Mouse (Mus musculus) liver, embryonic 16.5 days (tissue): ENCODE data around the gene Trex2. TPM values are rescaled to one million over a fixed set of nuclear protein-coding genes. Genes with fewer than 3 reads are reported as not detected.

Source experiments
- ATAC-seq: fragments of 200-750 bp; cut with Nextera tagmentation; 2 replicates; pipeline ENCODE4 v1.8.0; 2017; ENCODE audit warnings: low read depth, mild to moderate bottlenecking, moderate number of reproducible peaks, moderate library complexity
- H3K27ac ChIP-seq: fragments of 300-500 bp; sonication (generic); 2 replicates; pipeline ENCODE4 v1.5.1; 2014; ENCODE audit warnings: mild to moderate bottlenecking, low read length
- H3K27me3 ChIP-seq: fragments of 300-500 bp; sonication (generic); 2 replicates; pipeline ENCODE4 v1.6.1; 2014; ENCODE audit warnings: low read depth, low read length, mixed read lengths; ENCODE audit not compliant: control insufficient read depth, insufficient read depth
- H3K36me3 ChIP-seq: fragments of 300-500 bp; sonication (generic); 2 replicates; pipeline ENCODE4 v1.6.1; 2014; ENCODE audit warnings: mild to moderate bottlenecking; ENCODE audit not compliant: control insufficient read depth, insufficient read depth
- H3K4me1 ChIP-seq: fragments of 300-500 bp; sonication (generic); 2 replicates; pipeline ENCODE4 v1.6.1; 2014; ENCODE audit warnings: low read depth, low read length, mixed read lengths; ENCODE audit not compliant: control insufficient read depth
- H3K4me2 ChIP-seq: fragments of 300-500 bp; sonication (generic); 2 replicates; pipeline ENCODE4 v1.6.1; 2014; ENCODE audit warnings: low read depth, low read length, mixed read lengths
- H3K4me3 ChIP-seq: fragments of 300-500 bp; sonication (generic); 2 replicates; pipeline ENCODE4 v1.5.1; 2014; ENCODE audit warnings: low read depth, mild to moderate bottlenecking, low read length
- H3K9ac ChIP-seq: fragments of 300-500 bp; sonication (generic); 2 replicates; pipeline ENCODE4 v1.6.1; 2014; ENCODE audit warnings: low read depth, low read length
- H3K9me3 ChIP-seq: fragments of 300-500 bp; sonication (generic); replicated peaks from 2 replicates; pipeline ENCODE4 v1.6.1; 2016; ENCODE audit warnings: low read length; ENCODE audit not compliant: control insufficient read depth
- WGBS: fragments of 180-500 bp; shearing (Covaris S2); extraction: QIAGEN DNeasy Blood & Tissue Kit; methylation state at CpG from one replicate; pipeline ENCODE4 v1.1.7; 2014; ENCODE audit not compliant: insufficient replicate concordance; 5-methylcytosine and 5-hydroxymethylcytosine counted together
- polyA plus RNA-seq: library from polyadenylated mRNA; unstranded; fragments of >200 nt; fragmentation: Nextera tagmentation; extraction: Ambion mirVana; gene quantifications from 2 replicates; pipeline ENCODE4 v1.2.1, GENCODE M21; 2015

Trex2 gene
- polyA plus RNA-seq, 1 experiment from 2014 or later, result not detected

GRCm38 (mm10) chrX:73475658-73476256, 40.6 kb upstream of the Trex2 start:
- Histone ChIP-seq H3K9me3 (no peaks in the 10 kb centered on the region), H3K27ac (peak overlapping the region; percentile 59; the same call in 1 of the 2 replicates), H3K4me2 (no peak overlapping the region), H3K4me1 (peaks cover 2% of the 10 kb centered on the region; the same call in 1 of the 2 replicates), H3K36me3 (no peaks in the 10 kb centered on the region), H3K4me3 (no peak overlapping the region), H3K9ac (no peak overlapping the region), H3K27me3 (no peaks in the 10 kb centered on the region)
- peak; percentile 20; the same call in 1 of the 2 replicates for ATAC-seq
- WGBS, result 54% methylated on average over 1 of the region's 1 CpGs

- Histone ChIP-seq H3K4me2 (no peak overlapping the region), H3K27ac (no peak overlapping the region), H3K36me3 (no peaks in the 10 kb centered on the region), H3K9ac (no peak overlapping the region), H3K27me3 (no peaks in the 10 kb centered on the region), H3K4me3 (no peak overlapping the region), H3K4me1 (peaks cover 2% of the 10 kb centered on the region; the same call in 1 of the 2 replicates), H3K9me3 (no peaks in the 10 kb centered on the region)
- no peak for ATAC-seq
- 62% methylated on average over 12 of the region's 12 CpGs for WGBS
Observed at GRCm38 (mm10) chrX:73474340-73475165, 39.4 kb upstream of the Trex2 start.

- ATAC-seq, result no peak
- 38% methylated on average over 3 of the region's 3 CpGs for WGBS
- no peak overlapping the region for H3K4me3 ChIP-seq
Observed at GRCm38 (mm10) chrX:73471764-73472163, 36.6 kb upstream of the Trex2 start.

GRCm38 (mm10) chrX:73468752-73469151, 33.6 kb upstream of the Trex2 start:
- no peaks in the 10 kb centered on the region for H3K27me3 ChIP-seq
- no peak overlapping the region for H3K27ac ChIP-seq
- H3K9me3 ChIP-seq, result no peaks in the 10 kb centered on the region
- ATAC-seq, result no peak
- H3K4me2 ChIP-seq, result no peak overlapping the region
- H3K36me3 ChIP-seq, result no peaks in the 10 kb centered on the region
- H3K9ac ChIP-seq, result no peak overlapping the region
- WGBS, result 55% methylated on average over 1 of the region's 1 CpGs
- H3K4me3 ChIP-seq, result no peak overlapping the region
- no peaks in the 10 kb centered on the region for H3K4me1 ChIP-seq

More at GRCm38 (mm10) chrX:73471764-73472163, 36.6 kb upstream of the Trex2 start:
- H3K36me3 ChIP-seq, result no peaks in the 10 kb centered on the region
- no peaks in the 10 kb centered on the region for H3K27me3 ChIP-seq
- no peak overlapping the region for H3K4me2 ChIP-seq
- no peaks in the 10 kb centered on the region for H3K9me3 ChIP-seq
- no peak overlapping the region for H3K9ac ChIP-seq
- no peak overlapping the region for H3K27ac ChIP-seq
- H3K4me1 ChIP-seq, result peaks cover 2% of the 10 kb centered on the region; the same call in 1 of the 2 replicates

DNA sequence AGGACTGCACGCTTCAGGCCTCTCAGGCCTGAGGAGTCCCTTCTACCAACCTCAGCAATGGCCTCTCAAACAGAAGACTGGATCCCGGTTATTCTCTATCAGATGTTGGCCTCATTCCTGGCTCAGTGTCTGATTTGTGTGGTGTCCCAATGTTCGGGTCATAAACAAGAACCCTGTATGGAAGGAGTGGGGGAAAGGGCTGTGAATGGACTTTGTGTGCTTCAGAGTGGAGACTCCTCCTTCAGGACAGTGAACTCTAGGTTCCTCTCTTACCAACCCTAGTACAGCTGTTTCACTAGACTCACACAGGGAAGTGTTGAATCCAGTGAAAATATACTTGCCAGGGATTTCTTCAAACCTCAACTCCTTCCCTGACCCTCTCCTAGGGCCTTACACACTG, 33.2 kb upstream of the Trex2 start:
- Histone ChIP-seq H3K27me3 (no peaks in the 10 kb centered on the region), H3K9ac (no peak overlapping the region), H3K4me1 (no peaks in the 10 kb centered on the region), H3K4me2 (no peak overlapping the region), H3K27ac (no peak overlapping the region), H3K9me3 (no peaks in the 10 kb centered on the region), H3K36me3 (no peaks in the 10 kb centered on the region), H3K4me3 (no peak overlapping the region)
- no peak for ATAC-seq
- WGBS, result 54% methylated on average over 3 of the region's 3 CpGs

DNA sequence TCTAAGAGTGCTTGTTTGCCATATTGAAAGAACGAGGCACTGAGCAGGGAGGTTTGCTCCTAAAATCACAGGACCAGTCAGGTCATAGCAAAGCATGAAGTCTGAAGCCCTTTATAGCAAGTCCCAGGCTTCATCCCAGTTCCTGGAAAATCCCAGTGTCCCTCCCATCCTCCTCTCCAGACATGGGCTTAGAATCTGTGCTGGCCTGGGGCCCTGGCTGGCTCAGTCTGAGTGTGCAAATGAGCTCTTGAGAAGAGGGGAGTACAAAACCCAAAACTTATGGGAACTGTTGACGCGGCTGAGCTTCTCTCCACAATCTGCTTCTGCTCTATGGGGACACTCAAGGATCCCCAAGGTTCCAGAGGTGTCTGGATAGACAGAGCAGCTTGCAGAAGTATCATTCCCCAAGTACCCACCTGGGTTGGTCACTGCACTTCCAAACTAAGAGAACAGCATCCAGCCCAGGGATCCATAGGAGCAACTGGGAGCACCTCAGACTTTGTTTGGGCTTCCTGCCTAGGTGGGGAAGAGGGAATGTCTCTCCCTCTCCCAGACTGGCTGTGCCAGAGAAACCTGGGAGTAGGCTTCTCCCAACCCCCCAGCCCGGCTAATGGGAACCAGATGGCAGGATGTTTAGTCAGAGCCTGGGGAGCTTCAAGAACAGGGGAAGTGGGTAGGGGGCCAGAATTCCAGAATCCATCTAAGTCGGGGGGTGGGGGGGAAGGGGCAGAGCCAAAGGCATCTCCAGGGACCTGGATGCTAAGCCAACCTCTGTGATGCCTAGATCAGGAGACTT, 32.5 kb upstream of the Trex2 start:
- H3K27me3 ChIP-seq, result no peaks in the 10 kb centered on the region
- no peak overlapping the region for H3K4me3 ChIP-seq
- no peaks in the 10 kb centered on the region for H3K4me1 ChIP-seq
- no peak overlapping the region for H3K9ac ChIP-seq
- no peaks in the 10 kb centered on the region for H3K36me3 ChIP-seq
- H3K9me3 ChIP-seq, result no peaks in the 10 kb centered on the region
- WGBS, result 49% methylated on average over 5 of the region's 5 CpGs
- no peak overlapping the region for H3K27ac ChIP-seq
- ATAC-seq, result no peak
- H3K4me2 ChIP-seq, result no peak overlapping the region

DNA sequence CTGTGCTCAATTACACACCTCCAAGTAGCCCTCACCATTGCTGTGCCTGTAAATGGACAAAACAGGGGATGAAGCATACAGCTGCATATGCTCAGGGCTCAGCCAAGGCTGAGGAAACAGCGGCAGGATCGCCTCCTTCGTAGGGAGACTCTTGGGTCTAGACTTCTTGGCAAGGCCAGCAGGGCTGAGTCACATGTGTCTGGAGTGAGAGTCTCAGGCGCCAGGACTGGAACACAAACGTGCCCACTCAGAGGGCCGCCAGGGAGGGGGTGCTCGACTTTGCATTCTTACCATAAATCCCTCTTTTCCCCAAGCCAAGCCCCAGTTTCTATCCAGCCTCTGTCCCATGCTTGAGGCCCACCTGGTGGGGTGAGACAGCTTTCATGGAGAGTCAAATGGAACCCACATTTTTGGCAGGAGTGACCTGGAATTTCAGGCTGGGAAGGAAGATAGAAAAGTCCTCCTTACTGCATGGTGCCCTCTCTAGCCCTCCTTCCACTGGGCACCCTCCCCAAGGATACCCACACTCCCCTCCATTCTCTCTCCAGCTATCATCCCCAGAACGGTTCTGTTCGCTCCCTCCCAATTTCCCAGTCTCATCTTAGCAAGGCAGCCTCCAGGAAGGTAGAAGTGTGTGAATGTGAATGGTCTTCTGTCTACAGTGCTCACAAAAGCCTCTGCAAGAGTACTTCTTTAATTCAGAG, 30.5 kb upstream of the Trex2 start:
- Histone ChIP-seq H3K4me1 (no peaks in the 10 kb centered on the region), H3K9ac (no peak overlapping the region), H3K4me2 (no peak overlapping the region), H3K9me3 (no peaks in the 10 kb centered on the region), H3K4me3 (no peak overlapping the region), H3K27ac (no peak overlapping the region), H3K27me3 (no peaks in the 10 kb centered on the region), H3K36me3 (no peaks in the 10 kb centered on the region)
- ATAC-seq, result no peak
- WGBS, result 60% methylated on average over 9 of the region's 9 CpGs

- no peak overlapping the region for H3K4me3 ChIP-seq
- 64% methylated on average over 4 of the region's 4 CpGs for WGBS
- H3K9ac ChIP-seq, result no peak overlapping the region
- ATAC-seq, result no peak
- H3K9me3 ChIP-seq, result no peaks in the 10 kb centered on the region
- no peak overlapping the region for H3K4me2 ChIP-seq
- H3K36me3 ChIP-seq, result no peaks in the 10 kb centered on the region
- no peak overlapping the region for H3K27ac ChIP-seq
- no peaks in the 10 kb centered on the region for H3K27me3 ChIP-seq
- H3K4me1 ChIP-seq, result no peaks in the 10 kb centered on the region
Observed at GRCm38 (mm10) chrX:73460792-73461191, 25.6 kb upstream of the Trex2 start.
